Mouse (Mus musculus) MEL (cell line): ENCODE data around the gene Mex3a. TPM values are rescaled to one million over a fixed set of nuclear protein-coding genes. Genes with fewer than 3 reads are reported as not detected.
"Not testable (repeated sequence)": the region's sequence is repeated elsewhere in the genome, so short reads cannot be mapped to it uniquely, and the experiment has no call there.

ENCODE experiments used
- DNase-seq: peaks from one replicate; pipeline ENCODE4 v3.0.0; 2011; ENCODE audit warnings: low read depth, low spot score
- H3K27ac ChIP-seq: 2 replicates; pipeline ENCODE4 v1.5.1; 2012; ENCODE audit warnings: low read depth, mild to moderate bottlenecking, control low read depth, low read length, moderate library complexity; ENCODE audit not compliant: control insufficient read depth
- H3K27me3 ChIP-seq, 2 experiments: fragments of 150-350 bp in 1 of 2; sonication (generic) in 1 of 2; 2 replicates each; pipeline ENCODE4 v1.6.1; 2012; ENCODE audit warnings: low read length in 2 of 2, mild to moderate bottlenecking in 2 of 2, improper control_type of control experiment in 1 of 2, moderate library complexity in 1 of 2; ENCODE audit not compliant: insufficient read depth in 2 of 2, control insufficient read depth in 1 of 2
- H3K36me3 ChIP-seq, 2 experiments: 2 replicates each; pipeline ENCODE4 v1.6.1; 2012 to 2014; ENCODE audit warnings: low read length in 2 of 2, improper control_type of control experiment in 1 of 2, inconsistent platforms in 1 of 2, mild to moderate bottlenecking in 1 of 2; ENCODE audit not compliant: insufficient read depth in 2 of 2, control insufficient read depth in 1 of 2
- H3K4me1 ChIP-seq, 2 experiments: fragments of 150-350 bp in 1 of 2; sonication (generic) in 1 of 2; 2 replicates each; pipeline ENCODE4 v1.6.1; 2012; ENCODE audit warnings: low read length in 2 of 2, improper control_type of control experiment in 1 of 2, mild to moderate bottlenecking in 1 of 2; ENCODE audit not compliant: insufficient read depth in 2 of 2, control insufficient read depth in 1 of 2
- H3K4me3 ChIP-seq, 2 experiments: fragments of 150-350 bp in 1 of 2; sonication (generic) in 1 of 2; 2 replicates each; pipeline ENCODE4 v1.5.1; 2012; ENCODE audit warnings: low read depth in 2 of 2, low read length in 2 of 2, mild to moderate bottlenecking in 2 of 2, moderate library complexity in 2 of 2, control low read depth in 1 of 2, improper control_type of control experiment in 1 of 2; ENCODE audit not compliant: control insufficient read depth in 1 of 2, insufficient read depth in 1 of 2
- H3K79me2 ChIP-seq: 2 replicates; pipeline ENCODE4 v1.6.1; 2012; ENCODE audit warnings: mild to moderate bottlenecking, low read length, moderate library complexity; ENCODE audit not compliant: control insufficient read depth, poor library complexity, insufficient read depth
- H3K9ac ChIP-seq: 2 replicates; pipeline ENCODE4 v1.6.1; 2012; ENCODE audit warnings: low read depth, mild to moderate bottlenecking, control low read depth, low read length, moderate library complexity; ENCODE audit not compliant: control insufficient read depth, poor library complexity, severe bottlenecking
- H3K9me3 ChIP-seq: fragments of 150-350 bp; sonication (generic); replicated peaks from 2 replicates; pipeline ENCODE4 v1.6.1; 2012; ENCODE audit warnings: mild to moderate bottlenecking, low read length, improper control_type of control experiment, moderate library complexity; ENCODE audit not compliant: insufficient read depth
- BHLHE40 ChIP-seq: IDR thresholded peaks from 2 replicates; pipeline ENCODE4 v1.6.1; 2012; ENCODE audit warnings: low read depth, mild to moderate bottlenecking, inconsistent platforms, low read length, improper control_type of control experiment, borderline replicate concordance
- CHD2 ChIP-seq: IDR thresholded peaks from 2 replicates; pipeline ENCODE4 v1.6.1; 2011; ENCODE audit warnings: low read length, improper control_type of control experiment
- CTCF ChIP-seq, 3 experiments: IDR thresholded peaks in 2 of 3; conservative IDR thresholded peaks in 1 of 3; 2 replicates each; pipeline ENCODE4 v1.5.1; 2011 to 2012; ENCODE audit warnings: low read length in 3 of 3, low read depth in 2 of 3, mild to moderate bottlenecking in 2 of 3, improper control_type of control experiment in 1 of 3, inconsistent platforms in 1 of 3, mixed read lengths in 1 of 3, moderate library complexity in 1 of 3; ENCODE audit not compliant: control insufficient read depth in 1 of 3, insufficient read depth in 1 of 3, poor library complexity in 1 of 3, severe bottlenecking in 1 of 3
- ETS1 ChIP-seq: IDR thresholded peaks from 2 replicates; pipeline ENCODE4 v1.6.1; 2012; ENCODE audit warnings: low read depth, mild to moderate bottlenecking, inconsistent platforms, low read length, improper control_type of control experiment, moderate library complexity
- JUND ChIP-seq: IDR thresholded peaks from 2 replicates; pipeline ENCODE4 v1.6.1; 2011; ENCODE audit warnings: low read depth, mild to moderate bottlenecking, improper control_type of control experiment, low read length
- KAT2A ChIP-seq: conservative IDR thresholded peaks from 2 replicates; pipeline ENCODE4 v1.6.1; 2012; ENCODE audit warnings: low read depth, low read length, improper control_type of control experiment, inconsistent platforms
- MAFK ChIP-seq: IDR thresholded peaks from 2 replicates; pipeline ENCODE4 v1.6.1; 2011; ENCODE audit warnings: low read depth, mild to moderate bottlenecking, low read length, improper control_type of control experiment, borderline replicate concordance
- MAX ChIP-seq: IDR thresholded peaks from 2 replicates; pipeline ENCODE4 v1.6.1; 2011; ENCODE audit warnings: low read length, improper control_type of control experiment
- MEF2A ChIP-seq: IDR thresholded peaks from 2 replicates; pipeline ENCODE4 v1.6.1; 2014; ENCODE audit warnings: low read depth, mild to moderate bottlenecking, inconsistent platforms, low read length, improper control_type of control experiment; ENCODE audit not compliant: poor library complexity, insufficient replicate concordance, severe bottlenecking; ENCODE audit errors: extremely low read depth
- MXI1 ChIP-seq: IDR thresholded peaks from 2 replicates; pipeline ENCODE4 v1.6.1; 2011; ENCODE audit warnings: mild to moderate bottlenecking, low read depth, low read length, improper control_type of control experiment
- MYB ChIP-seq: IDR thresholded peaks from 2 replicates; pipeline ENCODE4 v1.6.1; 2011; ENCODE audit warnings: mild to moderate bottlenecking, low read depth, low read length, improper control_type of control experiment
- NELFE ChIP-seq: IDR thresholded peaks from 2 replicates; pipeline ENCODE4 v1.6.1; 2011; ENCODE audit warnings: low read depth, low read length, improper control_type of control experiment
- POLR2A ChIP-seq, 2 experiments: IDR thresholded peaks; 2 replicates each; pipeline ENCODE4 v1.6.1; 2011 to 2012; ENCODE audit warnings: low read length in 2 of 2, mild to moderate bottlenecking in 2 of 2, control low read depth in 1 of 2, improper control_type of control experiment in 1 of 2, low read depth in 1 of 2, moderate library complexity in 1 of 2; ENCODE audit not compliant: control insufficient read depth in 1 of 2, insufficient read depth in 1 of 2, poor library complexity in 1 of 2
- POLR2AphosphoS2 ChIP-seq: IDR thresholded peaks from 2 replicates; pipeline ENCODE4 v1.6.1; 2011; ENCODE audit warnings: low read length, improper control_type of control experiment
- POLR2AphosphoS5 ChIP-seq: IDR thresholded peaks from 2 replicates; pipeline ENCODE4 v1.6.1; 2012; ENCODE audit warnings: low read depth, borderline replicate concordance, mild to moderate bottlenecking, inconsistent platforms, low read length, moderate library complexity, mixed read lengths
- RAD21 ChIP-seq: IDR thresholded peaks from 2 replicates; pipeline ENCODE4 v1.6.1; 2011; ENCODE audit warnings: mild to moderate bottlenecking, low read depth, low read length, improper control_type of control experiment
- SIN3A ChIP-seq: IDR thresholded peaks from 2 replicates; pipeline ENCODE4 v1.6.1; 2012; ENCODE audit warnings: low read length, improper control_type of control experiment, inconsistent platforms
- SMC3 ChIP-seq: IDR thresholded peaks from 2 replicates; pipeline ENCODE4 v1.6.1; 2011; ENCODE audit warnings: low read depth, low read length, improper control_type of control experiment
- USF1 ChIP-seq: IDR thresholded peaks from 2 replicates; pipeline ENCODE4 v1.6.1; 2014; ENCODE audit warnings: low read depth, mild to moderate bottlenecking, inconsistent platforms, low read length, improper control_type of control experiment, moderate library complexity
- USF2 ChIP-seq, 2 experiments: IDR thresholded peaks; 2 replicates each; pipeline ENCODE4 v1.6.1; 2011 to 2012; ENCODE audit warnings: improper control_type of control experiment in 2 of 2, low read length in 2 of 2, borderline replicate concordance in 1 of 2, inconsistent platforms in 1 of 2, low read depth in 1 of 2, mild to moderate bottlenecking in 1 of 2; ENCODE audit not compliant: insufficient read depth in 1 of 2
- ZC3H11A ChIP-seq: IDR thresholded peaks from 2 replicates; pipeline ENCODE4 v1.6.1; 2012; ENCODE audit warnings: low read depth, mild to moderate bottlenecking, inconsistent platforms, low read length, improper control_type of control experiment
- ZKSCAN1 ChIP-seq: IDR thresholded peaks from 2 replicates; pipeline ENCODE4 v1.6.1; 2012; ENCODE audit warnings: low read depth, mild to moderate bottlenecking, inconsistent platforms, low read length, improper control_type of control experiment, moderate library complexity
- ZMIZ1 ChIP-seq: IDR thresholded peaks from 2 replicates; pipeline ENCODE4 v1.6.1; 2012; ENCODE audit warnings: low read depth, mild to moderate bottlenecking, inconsistent platforms, low read length, improper control_type of control experiment, moderate library complexity
- polyA plus RNA-seq, 2 experiments: library from polyadenylated mRNA; stranded (reverse) in 1 of 2; unstranded in 1 of 2; fragments of >175 nt in 1 of 2; fragments of >200 nt in 1 of 2; gene quantifications; 2 replicates each; pipeline versions ENCODE4 v1.2.1 to v1.2.4; 2012; ENCODE audit warnings: low replicate concordance in 2 of 2, low read depth in 1 of 2; ENCODE audit not compliant: insufficient read length in 2 of 2, insufficient read depth in 1 of 2, missing spikeins in 1 of 2
- total RNA-seq: library from RNA; depleted of rRNA; stranded (reverse); fragments of 300-350 nt; gene quantifications from 2 replicates; pipeline ENCODE4 v1.2.3, GENCODE M21; 2012

Mex3a gene
- total and polyA plus RNA-seq, 3 experiments = 5.5 to 10.1 TPM; not detected in 1

DNA sequence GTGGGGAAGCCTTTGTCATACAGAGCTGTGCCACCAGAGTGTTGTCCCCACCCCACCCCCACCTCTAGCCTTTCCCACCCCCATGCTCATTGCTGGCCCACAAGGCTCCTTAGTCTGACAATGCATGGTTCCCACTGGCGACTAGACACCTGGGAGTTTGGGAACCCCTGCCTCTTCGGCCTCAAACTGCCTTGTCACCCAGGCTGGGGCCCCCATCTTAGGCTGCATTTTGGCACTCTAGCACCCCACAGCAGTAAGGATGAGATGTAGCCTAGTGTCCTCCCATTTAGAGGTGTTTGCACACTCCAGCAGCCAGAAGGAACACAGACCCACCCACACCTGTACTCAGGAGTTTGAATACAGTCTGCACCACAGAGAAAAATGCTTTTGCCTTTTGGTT is 41.6 kb downstream of the Mex3a start:
- TF ChIP-seq SMC3 = no peak
- no peak for TF ChIP-seq POLR2A (IDR thresholded peaks at IDR 0.05; ENCODE audit: control insufficient read depth in 1 of 2, insufficient read depth in 1 of 2, low read depth in 1 of 2, low read length in 2 of 2, poor library complexity in 1 of 2)
- no peak for TF ChIP-seq CTCF (IDR thresholded peaks at IDR 0.05 in 2 of 3, conservative IDR thresholded peaks at IDR 0.05 in 1 of 3; ENCODE audit: control insufficient read depth in 1 of 3, insufficient read depth in 1 of 3, low read depth in 2 of 3, low read length in 3 of 3, poor library complexity in 1 of 3, severe bottlenecking in 1 of 3)
- no peak for TF ChIP-seq KAT2A
- TF ChIP-seq MYB = no peak
- TF ChIP-seq NELFE = no peak
- no peak for TF ChIP-seq RAD21
- TF ChIP-seq MAX = no peak
- no peak for TF ChIP-seq MXI1
- TF ChIP-seq USF2 (IDR thresholded peaks at IDR 0.05; ENCODE audit: borderline replicate concordance in 1 of 2, insufficient read depth in 1 of 2, low read depth in 1 of 2, low read length in 2 of 2) = no peak
- TF ChIP-seq MAFK = no peak
- TF ChIP-seq ZC3H11A = no peak
- TF ChIP-seq ZKSCAN1 = no peak
- no peak for TF ChIP-seq SIN3A
- TF ChIP-seq ZMIZ1 = no peak
- TF ChIP-seq USF1 = no peak
- TF ChIP-seq POLR2AphosphoS5 = no peak
- no peak for TF ChIP-seq BHLHE40
- TF ChIP-seq JUND = no peak
- TF ChIP-seq CHD2 = no peak
- H3K27ac ChIP-seq = no peak overlapping the region

GRCm38 (mm10) chr3:88575540-88575939 is 43.3 kb downstream of the Mex3a start, which contains the start of gene Ssr2:
TSS of gene Ssr2 (plus strand) at chr3:88575876.
- no peaks in the 10 kb centered on the region for H3K9me3 ChIP-seq
- H3K4me1 ChIP-seq = peaks cover 0 to 13% of the 10 kb centered on the region in 2 experiments; a peak in 2 of 4 replicates
- no peak within 1 kb of the TSS for H3K27ac ChIP-seq
- no peak for TF ChIP-seq MEF2A
- no peak for TF ChIP-seq ETS1
- TF ChIP-seq CTCF (IDR thresholded peaks at IDR 0.05 in 2 of 3, conservative IDR thresholded peaks at IDR 0.05 in 1 of 3; ENCODE audit: control insufficient read depth in 1 of 3, insufficient read depth in 1 of 3, low read depth in 2 of 3, low read length in 3 of 3, poor library complexity in 1 of 3, severe bottlenecking in 1 of 3) = no peak
- TF ChIP-seq POLR2A (IDR thresholded peaks at IDR 0.05; ENCODE audit: control insufficient read depth in 1 of 2, insufficient read depth in 1 of 2, low read depth in 1 of 2, low read length in 2 of 2, poor library complexity in 1 of 2) = no peak
- no peak for TF ChIP-seq KAT2A
- no peak for TF ChIP-seq ZC3H11A
- TF ChIP-seq POLR2AphosphoS2 = no peak
- H3K27me3 ChIP-seq = no peaks in the 10 kb centered on the region
- H3K79me2 ChIP-seq = peaks cover 13% of the 10 kb centered on the region
- no peak within 1 kb of the TSS for H3K9ac ChIP-seq
- peaks cover 0 to 10% of the 10 kb centered on the region in 2 experiments; a peak in 2 of 4 replicates for H3K36me3 ChIP-seq
- H3K4me3 ChIP-seq = no peak within 1 kb of the TSS
- no peak for DNase-seq

More for the DNA sequence above, 41.6 kb downstream of the Mex3a start:
- Histone ChIP-seq H3K27me3 (no peaks in the 10 kb centered on the region), H3K9me3 (no peaks in the 10 kb centered on the region), H3K36me3 (peaks cover 2 to 3% of the 10 kb centered on the region in 2 experiments; a peak in 3 of 4 replicates), H3K79me2 (no peaks in the 10 kb centered on the region), H3K4me3 (no peak overlapping the region), H3K4me1 (peaks cover 0 to 7% of the 10 kb centered on the region in 2 experiments; a peak in 2 of 4 replicates), H3K9ac (no peak overlapping the region)
- DNase-seq = no peak

DNA sequence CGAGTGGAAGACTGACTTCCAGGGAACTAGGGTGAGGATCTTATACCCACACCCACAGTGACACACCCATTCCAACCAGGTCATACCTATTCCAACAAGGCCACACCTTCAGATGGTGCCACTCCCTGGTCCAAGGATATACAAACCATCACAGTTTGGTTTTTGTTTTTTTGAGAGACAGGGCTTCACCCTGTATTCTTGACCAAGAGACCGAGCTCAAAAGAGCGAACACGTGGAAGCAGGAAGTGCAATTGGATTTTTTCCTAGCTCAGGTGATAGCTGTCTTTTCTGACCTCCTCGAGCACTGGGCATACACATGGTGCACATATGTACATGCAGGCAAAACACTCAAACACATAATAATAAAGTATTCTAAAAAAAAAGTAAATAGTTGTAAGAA is 45.7 kb downstream of the Mex3a start:
- H3K4me1 ChIP-seq = peaks cover 0 to 19% of the 10 kb centered on the region in 2 experiments; a peak in 2 of 4 replicates
- not testable (repeated sequence) for DNase-seq, H3K9ac ChIP-seq, H3K9me3 ChIP-seq, H3K4me3 ChIP-seq, H3K27me3 ChIP-seq, H3K27ac ChIP-seq
- H3K79me2 ChIP-seq = peaks cover 19% of the 10 kb centered on the region
- peaks cover 12 to 17% of the 10 kb centered on the region in 2 experiments for H3K36me3 ChIP-seq
